Mouse (Mus musculus): ENCODE measurements around the gene Nav2.

GRCm38 (mm10) chr7:49427843-49428242 is 519.3 kb downstream of the Nav2 start:
- TF ChIP-seq JUND (IDR thresholded peaks at IDR 0.05; ENCODE audit: low read depth, low read length) (no peak), CTCF (IDR thresholded peaks at IDR 0.05 in 2 of 3, conservative IDR thresholded peaks at IDR 0.05 in 1 of 3; ENCODE audit: control insufficient read depth in 1 of 3, insufficient read depth in 1 of 3, low read depth in 2 of 3, low read length in 3 of 3, poor library complexity in 1 of 3, severe bottlenecking in 1 of 3) (peak; percentile 72 to 78 (median 73)), POLR2AphosphoS2 (IDR thresholded peaks at IDR 0.05; ENCODE audit: low read length) (no peak), EP300 (IDR thresholded peaks at IDR 0.05; ENCODE audit: low read depth in 1 of 2, low read length in 2 of 2) (no peak), POLR2A (IDR thresholded peaks at IDR 0.05; ENCODE audit: control insufficient read depth in 1 of 2, insufficient read depth in 1 of 2, low read depth in 1 of 2, low read length in 2 of 2, poor library complexity in 1 of 2) (no peak), MXI1 (IDR thresholded peaks at IDR 0.05; ENCODE audit: low read depth, low read length) (no peak), ZKSCAN1 (IDR thresholded peaks at IDR 0.05; ENCODE audit: low read depth, low read length) (no peak), TAL1 (IDR thresholded peaks at IDR 0.05; ENCODE audit: low read length) (no peak), TCF12 (IDR thresholded peaks at IDR 0.05; ENCODE audit: low read depth, low read length) (no peak), HCFC1 (IDR thresholded peaks at IDR 0.05; ENCODE audit: low read depth, low read length) (no peak), MAFK (IDR thresholded peaks at IDR 0.05; ENCODE audit: borderline replicate concordance, low read depth, low read length) (no peak), MEF2A (IDR thresholded peaks at IDR 0.05; ENCODE audit: extremely low read depth, insufficient replicate concordance, low read depth, low read length, poor library complexity, severe bottlenecking) (no peak), RCOR1 (IDR thresholded peaks at IDR 0.05; ENCODE audit: low read depth, low read length) (no peak), ZMIZ1 (IDR thresholded peaks at IDR 0.05; ENCODE audit: low read depth, low read length) (no peak)

Data from MEL (cell line).